Mouse (Mus musculus): ENCODE data around the gene Prkag2.

Gene Prkag2

DNA sequence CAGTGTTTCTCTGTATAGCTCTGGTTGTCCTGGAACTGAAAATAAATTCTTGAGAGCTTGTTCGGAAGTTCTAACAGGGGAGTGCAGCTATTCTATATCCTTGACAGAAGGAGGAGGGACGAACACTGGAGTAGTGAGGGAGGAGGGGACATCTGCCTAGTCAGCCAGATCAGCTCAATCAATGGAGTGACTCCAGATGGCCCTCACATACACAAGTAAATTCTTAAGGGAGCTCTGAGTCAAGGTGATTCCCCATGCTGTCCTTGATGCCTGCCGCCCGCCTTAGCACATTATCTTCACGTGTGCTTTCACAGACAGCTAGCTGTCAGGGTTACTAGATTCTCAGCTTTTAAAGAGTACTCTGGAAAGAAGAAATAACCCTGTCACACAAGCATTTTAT, 279.8 kb downstream of the Prkag2 start:
- DNase-seq: no peak

DNA sequence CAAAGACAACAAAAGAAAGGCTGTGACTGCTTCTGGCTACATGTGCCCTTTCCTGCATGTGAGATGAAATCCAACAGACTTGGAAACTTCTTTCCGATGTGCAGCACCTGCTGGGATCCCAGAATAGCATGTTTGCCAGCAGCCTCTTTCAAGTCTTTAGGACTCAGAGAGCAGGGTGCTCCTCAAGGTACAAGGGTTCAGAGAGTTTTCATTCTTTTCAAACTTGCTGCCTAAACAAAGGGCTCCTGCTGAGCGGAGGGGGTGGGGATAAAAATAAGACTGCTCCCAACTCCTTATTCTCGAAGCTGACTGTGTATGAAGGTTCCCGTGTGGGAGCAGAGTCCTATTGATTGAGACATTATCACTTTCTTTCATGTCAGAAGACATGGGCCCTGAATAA, 283.3 kb downstream of the Prkag2 start:
- DNase-seq: no peak

DNA sequence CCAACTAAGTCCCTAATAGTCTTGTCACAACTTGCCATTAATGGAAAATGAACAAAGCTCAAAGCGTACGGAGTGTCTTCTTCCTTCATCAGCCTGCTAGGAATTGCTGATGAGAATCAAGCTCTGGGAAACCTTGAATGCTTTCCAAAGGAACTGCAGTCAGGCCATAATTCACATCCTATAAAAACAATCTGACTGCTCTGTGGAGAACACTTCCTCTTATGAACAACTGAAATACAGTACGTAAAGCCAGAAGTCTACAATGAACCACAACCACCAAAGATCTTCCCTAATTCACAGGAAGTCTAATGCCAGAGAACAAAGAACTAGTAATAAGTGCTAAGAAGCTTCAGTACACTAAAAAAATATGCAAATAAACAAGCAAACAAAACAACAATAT, 286.5 kb downstream of the Prkag2 start:
- DNase-seq: no peak

DNA sequence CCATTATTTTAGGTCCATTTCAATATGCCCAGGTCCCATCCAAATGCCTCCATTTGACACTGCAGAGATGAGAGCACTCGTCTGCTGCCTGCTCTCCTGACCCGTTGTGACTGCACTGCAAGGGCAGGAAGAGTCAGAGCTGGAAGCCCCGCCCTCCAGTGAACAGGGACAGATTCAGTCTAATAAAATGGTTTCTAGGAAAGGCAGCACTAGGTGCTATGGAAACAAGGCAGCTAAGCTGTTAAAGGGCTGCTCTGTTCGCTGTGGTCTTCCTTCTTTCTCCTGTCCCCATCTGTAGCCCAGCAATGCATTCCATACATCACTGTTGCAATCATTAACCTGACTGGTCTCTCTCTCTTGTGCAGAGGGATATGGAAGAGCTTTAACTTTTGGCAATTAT, 287.4 kb downstream of the Prkag2 start:
- no peak for DNase-seq

Data from right cerebral cortex, postnatal 14 days (tissue).